Mouse (Mus musculus) monocyte, adult 5-6 weeks (primary cell): Measurements from ENCODE around the gene Myh14. TPM values are rescaled to one million over a fixed set of nuclear protein-coding genes. Genes with fewer than 3 reads are reported as not detected.

Source experiments
- ATAC-seq: fragments of 153-309, 156-312 bp; replicated peaks from 2 replicates; pipeline ENCODE4 v1.8.0; 2017; ENCODE audit warnings: mild to moderate bottlenecking; ENCODE audit not compliant: low TSS enrichment, insufficient number of reproducible peaks, severe bottlenecking, poor library complexity, low FRiP score
- total RNA-seq: library from RNA; stranded (forward); fragments of 200-1000, 200-491, 200-594 nt; gene quantifications from 3 replicates; pipeline ENCODE4 v1.2.3, GENCODE M21; 2017

Gene Myh14
- total RNA-seq, 1 experiment from 2014 or later: not detected

DNA sequence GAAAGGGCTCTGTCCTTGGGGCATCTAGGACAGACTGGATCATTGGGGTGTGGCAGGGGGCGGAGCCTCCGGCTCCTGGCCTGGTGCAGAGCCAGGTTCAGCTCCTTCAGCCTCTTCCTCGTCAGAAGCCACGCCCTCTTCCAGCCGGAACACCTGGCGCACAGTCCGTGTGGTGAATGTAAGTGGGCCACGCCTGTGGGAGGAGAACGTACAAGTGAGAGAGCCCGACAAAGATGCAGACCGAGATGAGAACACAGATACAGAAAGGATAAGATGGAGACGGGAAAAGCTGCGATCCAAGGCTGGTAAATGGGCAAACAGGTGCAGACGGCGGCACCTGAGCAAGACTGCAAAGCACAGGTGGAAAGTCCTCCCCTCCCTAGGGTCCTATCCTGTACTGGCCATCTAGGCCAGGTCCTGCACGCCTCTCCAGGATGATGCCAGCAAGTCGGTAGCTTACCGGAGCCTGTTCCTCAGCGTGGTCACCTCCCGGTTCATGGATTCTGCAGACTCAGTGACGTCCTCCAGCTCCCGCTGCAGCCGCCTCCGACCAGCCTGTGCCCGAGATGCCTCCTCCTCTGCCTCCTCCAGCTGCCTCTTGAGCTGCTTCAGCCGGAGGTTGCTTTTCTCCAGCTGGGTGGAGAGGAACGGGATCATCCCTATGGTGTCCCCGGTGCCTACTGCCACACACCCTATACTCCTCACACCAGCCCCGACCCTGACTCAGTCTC is 64.3 kb downstream of the Myh14 start:
- ATAC-seq: no peak

DNA sequence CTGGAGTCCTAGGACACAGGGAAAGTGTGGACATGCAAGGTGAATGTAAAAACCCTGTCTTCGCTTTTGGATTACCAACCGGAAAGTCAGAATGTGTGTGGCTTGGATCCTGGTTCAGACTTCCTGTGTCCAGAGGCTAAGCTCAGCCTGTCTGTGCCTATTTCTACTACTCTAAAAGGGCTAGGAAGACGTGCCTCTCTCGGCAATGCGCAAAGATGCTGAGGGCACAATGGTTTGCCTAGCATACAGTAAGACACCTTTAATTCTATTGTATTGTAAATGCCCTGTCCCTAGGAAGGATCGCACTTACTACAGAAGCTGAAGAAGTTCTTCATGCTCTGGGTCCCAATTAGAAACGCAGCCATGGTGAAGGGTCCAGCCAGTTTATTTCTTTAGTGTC is 65.2 kb downstream of the Myh14 start:
- ATAC-seq: no peak

DNA sequence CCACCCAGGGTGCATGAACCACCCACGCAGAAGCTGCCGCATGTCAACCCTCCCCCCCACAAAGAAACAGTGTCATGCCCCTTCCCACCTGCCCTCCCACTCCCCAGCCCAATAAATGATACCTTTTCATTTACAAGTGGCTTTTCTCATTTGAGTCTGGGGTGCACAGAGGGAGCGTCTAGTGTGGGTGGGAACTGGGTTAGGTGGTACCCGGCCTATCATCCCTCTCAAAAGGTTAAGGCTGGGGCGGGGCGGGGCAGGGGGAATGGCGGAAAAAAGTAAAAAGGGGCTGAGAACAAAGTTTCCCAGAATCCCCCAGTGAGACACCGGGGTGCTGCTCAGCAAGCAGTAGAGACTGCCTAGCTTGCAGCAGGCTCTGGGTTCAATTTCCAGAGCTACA is 66.0 kb downstream of the Myh14 start:
- ATAC-seq: no peak

DNA sequence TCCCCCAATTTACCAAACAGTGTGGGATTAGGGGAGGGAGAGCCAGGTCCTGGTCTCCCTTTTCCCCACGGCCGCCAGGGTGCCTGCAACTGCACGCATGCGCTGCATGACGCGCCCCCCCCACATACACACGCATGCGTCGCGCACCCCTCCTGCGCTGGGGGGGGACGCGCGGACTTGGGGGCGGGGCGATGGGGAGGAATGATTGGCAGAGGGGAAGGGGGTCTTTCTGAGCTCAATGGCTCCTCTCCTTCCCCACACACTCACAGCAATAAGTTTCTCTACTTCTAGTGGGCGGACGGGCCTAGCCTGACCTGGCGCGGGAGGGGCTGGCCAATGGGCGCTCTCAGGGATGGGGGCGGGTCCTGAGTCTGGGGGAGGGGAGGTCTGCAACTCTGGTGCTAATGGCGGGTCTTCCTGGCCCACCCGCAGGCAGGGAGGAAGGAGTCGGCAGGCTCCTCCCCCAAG is 66.5 kb downstream of the Myh14 start:
- no peak for ATAC-seq

DNA sequence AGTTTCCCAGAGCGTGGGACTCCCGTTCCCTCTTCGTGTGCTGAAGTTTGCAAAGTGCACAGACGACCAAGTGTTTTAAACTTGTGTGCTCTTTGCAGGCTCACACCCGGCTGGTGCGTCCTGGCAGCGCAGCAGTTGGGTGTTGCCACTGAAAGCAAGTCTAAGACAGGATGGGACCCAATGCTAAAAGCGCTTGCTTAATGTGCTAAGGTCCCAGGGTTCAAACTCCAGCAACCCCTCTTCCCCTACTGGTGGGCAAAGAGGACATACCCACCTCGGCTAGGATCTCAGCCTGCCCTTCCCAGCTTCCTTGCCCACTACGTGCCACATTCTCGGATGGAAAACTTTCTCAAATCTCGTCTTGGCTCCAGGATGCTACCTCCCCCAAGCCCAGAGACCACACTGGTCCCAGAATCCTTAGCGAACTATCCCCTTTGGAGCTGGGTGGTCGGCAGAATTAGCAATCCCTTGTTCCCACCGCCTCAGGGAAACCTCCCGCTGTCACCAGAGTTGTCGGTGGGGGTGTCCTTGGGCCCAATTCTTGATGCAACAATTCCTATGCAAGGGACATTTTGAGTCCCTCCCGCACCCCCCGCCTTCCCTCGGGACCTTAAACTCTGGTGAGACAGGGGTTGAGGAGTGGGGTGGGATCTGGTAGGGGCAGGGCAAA is 67.3 kb downstream of the Myh14 start:
- ATAC-seq: no peak

DNA sequence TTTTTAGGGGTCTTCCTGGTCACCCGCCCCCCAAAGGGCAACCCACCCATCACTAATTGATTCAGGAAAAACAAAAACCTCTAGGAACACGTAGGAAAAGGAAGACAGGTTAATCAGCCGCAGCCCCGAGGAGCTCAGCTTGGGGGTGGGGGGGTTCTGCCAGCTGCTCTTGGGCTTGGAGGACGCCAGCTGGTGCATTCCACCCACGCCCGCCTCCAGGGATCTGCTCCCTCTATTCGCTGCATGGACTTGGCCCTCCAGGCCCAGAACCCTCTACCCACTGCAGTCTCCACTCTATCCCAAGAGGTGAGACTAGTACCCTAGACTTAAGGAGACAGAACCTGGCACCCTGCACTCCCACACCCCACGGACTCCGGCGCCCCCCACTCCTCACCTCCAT is 68.2 kb downstream of the Myh14 start:
- ATAC-seq: no peak

DNA sequence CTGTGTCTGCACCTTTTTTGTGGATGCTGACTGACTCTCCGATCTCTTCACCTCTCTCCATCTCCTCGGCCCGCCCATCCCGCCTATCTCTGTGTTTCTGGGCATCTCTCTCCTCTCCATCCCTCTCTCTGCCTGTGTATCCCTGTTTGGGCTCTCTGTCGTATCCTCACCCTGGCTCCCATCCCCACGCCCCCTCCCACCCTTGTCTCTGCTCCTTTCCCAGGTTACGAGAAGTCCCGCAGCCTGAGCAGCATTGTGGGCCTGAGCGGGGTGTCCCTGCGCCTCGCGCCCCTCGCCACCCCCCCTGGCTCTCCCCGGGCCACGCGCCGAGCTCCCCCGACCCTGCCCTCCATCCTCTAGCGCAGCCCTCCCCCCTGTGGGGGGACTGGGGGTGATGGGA is 69.0 kb downstream of the Myh14 start:
- no peak for ATAC-seq

DNA sequence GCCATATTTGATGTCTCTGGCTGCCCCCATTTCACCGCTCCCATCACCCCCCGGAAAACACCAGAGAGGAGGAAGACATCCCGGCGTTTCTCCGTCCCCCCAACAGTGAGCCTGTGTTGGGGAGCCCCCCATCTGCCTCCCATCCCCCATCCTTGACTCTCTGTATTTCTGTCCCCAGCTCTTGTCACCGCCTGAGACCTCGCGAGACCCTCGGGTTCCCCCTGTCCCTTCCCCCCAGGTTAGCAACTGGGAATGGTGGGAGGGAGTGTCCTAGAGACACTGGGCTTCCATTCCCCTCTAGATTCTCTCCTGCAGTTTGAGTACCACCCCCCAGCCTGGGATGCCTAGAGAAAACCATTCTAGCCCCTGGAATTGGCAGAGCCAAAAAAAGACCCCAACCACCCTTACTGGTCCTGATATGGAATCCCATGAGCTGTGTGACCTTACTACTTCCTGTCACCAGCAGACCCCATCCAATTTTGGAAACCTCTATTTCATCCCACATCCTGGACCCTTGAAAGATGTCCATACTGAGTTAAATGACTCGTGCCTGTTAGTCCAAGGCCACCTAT is 69.9 kb downstream of the Myh14 start:
- no peak for ATAC-seq

DNA sequence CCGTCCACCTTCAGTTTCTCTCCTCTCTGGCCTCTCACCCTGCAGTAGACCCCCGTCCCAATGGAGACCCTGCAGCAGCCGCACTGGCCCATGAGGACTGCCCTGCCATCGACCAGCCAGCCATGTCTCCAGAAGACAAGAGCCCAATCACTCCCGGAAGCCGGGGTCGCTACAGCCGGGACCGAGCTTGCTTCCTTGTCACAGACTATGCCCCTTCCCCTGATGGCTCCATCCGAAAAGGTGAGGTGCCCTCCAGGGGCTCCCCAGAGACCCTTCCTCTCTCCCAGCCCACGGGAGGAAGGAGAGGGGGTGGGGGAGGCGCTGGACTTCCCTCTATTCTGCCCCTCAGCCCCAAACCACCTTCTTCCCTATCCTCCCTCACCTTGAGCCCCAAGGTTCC is 72.3 kb downstream of the Myh14 start:
- no peak for ATAC-seq

DNA sequence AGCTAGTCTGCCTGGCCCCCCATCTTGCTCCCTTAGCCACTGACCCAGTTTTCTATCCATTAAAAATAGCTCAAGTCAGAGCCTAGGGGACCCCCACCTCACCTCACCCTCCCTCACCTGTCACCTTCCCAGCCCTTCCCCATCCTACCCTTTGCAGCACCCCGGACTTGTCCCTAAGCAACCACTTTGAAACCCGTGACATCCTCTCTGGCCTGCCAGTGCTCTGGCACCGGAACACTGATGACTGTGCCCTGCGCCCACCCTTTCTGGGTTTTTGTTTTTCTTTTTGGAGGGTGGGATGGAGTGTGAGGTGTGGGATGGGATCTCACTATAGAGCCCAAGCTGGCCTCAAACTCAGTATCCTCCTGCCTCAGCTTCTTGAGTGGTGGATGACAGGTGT is 73.0 kb downstream of the Myh14 start:
- no peak for ATAC-seq

DNA sequence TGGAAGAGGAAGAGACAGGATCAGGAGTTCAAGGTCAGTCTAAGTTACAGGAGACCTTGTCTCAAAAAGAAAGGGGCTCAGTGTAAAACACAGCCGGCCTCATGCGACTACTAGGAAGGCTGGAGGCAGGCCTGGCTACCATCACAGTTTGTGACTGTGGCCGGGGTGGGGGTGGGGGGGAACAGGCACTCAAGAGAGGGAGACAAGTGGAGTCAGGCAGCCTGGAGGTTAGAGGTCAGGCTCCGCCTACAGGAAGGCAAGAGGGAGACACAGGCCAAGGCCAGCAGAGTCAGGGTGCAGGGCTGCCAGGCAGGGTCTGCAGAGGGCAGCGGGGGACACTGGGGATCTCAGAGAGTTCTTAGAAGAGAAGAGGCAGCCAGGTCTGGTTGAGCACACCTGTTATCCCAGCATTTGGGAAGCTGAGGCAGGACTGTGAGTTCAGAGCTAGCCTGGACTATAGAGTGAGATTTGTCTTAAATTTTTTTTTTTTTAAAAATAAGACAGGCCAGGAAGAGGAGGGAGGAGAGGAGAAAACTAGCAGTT is 73.6 kb downstream of the Myh14 start:
- no peak for ATAC-seq

DNA sequence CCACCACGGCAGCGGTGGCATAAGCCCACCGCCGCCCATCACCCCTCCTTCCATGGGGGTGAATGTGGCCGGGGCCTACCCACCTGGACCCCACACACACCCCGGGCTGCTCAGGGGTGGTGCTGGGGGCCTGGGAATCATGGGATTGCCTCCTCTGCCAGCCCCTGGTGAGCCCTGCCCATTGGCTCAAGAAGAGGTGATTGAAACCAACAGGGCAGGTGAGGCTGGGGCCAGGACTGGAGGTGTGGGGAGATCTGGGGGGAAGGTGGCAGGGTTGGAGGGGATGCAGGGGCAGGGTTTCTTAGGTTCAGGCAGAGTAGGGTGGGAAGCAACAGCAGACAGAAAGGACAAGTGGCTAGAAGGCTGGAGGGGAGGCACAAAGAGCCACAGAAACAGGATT is 74.6 kb downstream of the Myh14 start:
- ATAC-seq: no peak

DNA sequence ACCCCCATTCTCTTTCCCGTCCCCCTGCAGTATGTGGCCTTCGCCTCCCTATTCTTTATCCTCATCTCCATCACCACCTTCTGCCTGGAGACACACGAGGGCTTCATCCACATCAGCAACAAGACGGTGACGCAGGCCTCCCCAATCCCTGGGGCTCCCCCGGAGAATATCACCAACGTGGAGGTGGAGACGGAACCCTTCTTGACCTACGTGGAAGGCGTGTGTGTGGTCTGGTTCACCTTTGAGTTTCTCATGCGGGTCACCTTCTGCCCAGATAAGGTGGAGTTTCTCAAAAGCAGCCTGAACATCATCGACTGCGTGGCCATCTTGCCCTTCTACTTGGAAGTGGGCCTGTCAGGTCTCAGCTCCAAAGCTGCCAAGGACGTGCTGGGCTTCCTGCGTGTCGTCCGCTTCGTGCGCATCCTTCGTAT is 75.5 kb downstream of the Myh14 start:
- ATAC-seq: no peak

DNA sequence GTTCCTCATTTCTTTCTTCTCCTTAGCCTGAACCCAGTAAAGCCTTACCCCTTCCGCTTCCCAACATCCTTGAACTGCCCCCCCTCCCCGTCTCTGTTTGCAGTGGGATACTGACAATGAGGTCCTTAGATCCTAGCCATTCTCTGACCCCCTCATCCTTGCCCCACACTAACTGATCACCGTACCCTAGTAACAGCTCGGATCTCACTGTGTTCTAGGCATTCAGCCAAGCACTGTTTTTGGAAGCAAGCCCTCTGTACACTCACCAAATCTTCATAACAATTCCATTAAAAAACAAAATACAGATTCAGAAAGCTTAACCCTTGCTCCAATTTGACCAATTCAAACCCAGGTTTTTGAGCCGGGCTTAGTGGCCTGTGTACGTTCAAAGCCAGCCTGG is 76.4 kb downstream of the Myh14 start:
- no peak for ATAC-seq

DNA sequence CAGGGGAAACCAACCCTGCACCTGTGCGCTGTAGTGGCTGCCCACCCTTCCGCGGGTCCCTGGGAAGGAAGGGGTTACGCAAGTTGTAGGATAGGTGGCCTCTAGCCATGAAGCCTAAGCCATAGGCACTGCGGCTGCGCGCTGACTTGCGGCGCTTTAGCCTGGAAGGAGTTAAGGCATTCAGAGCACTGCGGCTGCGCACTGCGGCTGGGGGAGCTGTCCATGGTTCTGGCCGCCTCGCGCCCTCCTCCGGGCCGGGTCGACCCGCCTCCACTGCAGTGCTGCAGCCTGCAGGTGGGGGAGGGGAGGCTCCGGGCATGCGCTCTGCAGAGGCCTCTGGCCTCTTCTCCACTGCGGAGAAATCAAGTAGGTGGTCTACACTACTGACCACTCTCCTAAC is 76.9 kb downstream of the Myh14 start:
- no peak for ATAC-seq

DNA sequence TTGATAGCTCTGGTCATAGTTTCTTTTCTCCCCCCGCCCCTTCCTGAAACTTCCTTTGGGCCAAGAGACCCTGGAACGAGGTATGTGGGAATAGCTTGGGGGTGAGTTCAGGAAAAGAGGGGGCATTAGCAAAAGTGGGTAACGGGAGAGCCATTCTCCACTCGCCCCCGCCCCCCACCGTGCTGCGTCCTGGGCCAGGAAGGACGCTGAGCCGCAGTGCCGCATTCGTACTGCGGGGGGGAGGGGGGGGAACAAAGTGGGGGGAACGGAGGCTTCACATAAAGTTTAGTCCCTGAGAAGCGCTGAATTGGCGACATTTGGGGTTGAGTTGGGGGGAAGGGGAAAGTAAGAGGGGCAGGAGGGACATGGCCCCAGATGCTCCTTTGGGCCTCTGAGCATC is 77.6 kb downstream of the Myh14 start:
- no peak for ATAC-seq

DNA sequence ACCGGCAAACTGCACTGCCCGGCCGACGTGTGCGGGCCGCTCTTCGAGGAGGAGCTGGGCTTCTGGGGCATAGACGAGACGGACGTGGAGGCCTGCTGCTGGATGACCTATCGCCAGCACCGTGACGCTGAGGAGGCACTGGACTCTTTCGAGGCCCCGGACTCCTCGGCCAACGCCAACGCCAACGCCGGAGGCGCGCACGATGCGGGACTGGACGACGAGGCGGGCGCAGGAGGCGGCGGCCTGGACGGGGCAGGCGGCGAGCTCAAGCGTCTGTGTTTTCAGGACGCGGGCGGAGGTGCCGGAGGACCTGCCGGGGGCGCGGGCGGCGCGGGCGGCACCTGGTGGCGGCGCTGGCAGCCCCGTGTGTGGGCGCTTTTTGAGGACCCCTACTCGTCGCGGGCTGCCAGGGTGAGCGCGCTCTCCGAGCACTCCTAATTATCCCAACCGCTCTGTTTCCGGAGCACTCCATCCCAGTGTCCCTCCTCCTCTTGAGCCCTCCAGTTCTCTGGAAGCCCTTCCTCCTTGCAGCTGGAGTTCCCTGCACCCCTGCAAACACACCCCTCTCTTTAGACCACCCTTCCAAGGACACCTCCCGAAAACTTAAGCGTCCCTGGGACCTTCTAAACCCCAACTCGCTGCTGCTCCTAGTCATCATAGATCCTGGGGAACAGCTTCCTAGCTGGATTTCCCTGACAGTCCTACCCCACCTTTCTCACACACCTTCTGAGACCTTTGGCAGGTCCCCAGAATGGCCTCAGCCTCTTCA is 79.1 kb downstream of the Myh14 start:
- ATAC-seq: no peak

DNA sequence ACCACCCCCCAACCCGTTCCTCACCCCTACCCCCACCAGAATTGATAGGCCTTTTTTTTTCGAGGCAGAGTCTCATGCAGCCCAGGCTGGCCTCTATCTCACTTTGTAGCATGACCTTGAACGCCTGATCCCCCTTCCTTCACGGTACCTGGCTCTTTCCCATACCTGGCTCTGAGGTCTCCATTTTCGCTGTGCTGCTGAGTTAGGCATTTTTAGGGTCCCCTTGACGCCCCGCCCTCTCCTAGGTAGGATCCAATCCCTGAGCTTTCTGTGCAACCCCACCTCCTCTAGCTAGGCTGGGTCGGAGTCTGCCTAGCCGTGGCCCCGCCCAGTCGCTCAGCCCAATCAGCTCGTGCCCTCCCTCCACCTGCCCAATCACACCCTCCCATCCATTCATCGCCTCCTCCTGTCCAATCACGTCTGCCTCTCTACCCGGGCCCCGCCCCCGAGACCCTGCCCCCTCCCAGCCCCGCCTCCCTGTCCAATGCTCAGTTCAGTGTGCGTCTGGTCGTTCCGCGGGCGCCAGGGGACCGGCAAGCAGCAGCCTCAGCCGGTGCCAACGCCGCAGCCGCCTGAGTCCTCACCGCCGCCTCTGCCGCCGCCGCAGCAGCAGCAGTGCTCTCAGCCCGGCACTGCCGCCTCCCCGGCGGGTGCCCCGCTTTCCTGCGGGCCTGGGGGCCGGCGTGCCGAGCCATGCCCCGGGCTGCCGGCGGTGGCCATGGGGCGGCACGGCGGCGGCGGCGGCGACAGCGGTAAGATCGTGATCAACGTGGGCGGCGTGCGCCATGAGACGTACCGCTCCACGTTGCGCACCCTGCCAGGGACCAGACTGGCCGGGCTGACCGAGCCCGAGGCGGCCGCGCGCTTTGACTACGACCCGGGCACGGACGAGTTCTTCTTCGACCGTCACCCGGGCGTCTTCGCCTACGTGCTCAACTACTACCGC is 80.0 kb downstream of the Myh14 start, which contains the start of gene Kcnc3:
Gene Kcnc3 (plus strand): TSS at position 263 of the 946 bp plus-strand sequence.
- ATAC-seq: peak; percentile 89
